Mouse (Mus musculus) left cerebral cortex, postnatal 14 days (tissue): ENCODE measurements at regions not wholly inside any gene's neighbourhood (a gene's known extent, or its start where the extent isn't known, plus 50 kb on each side); places are given as distances from the start of the nearest gene placed in this dataset.

Experiments used
- DNase-seq, 2 experiments: peaks; one replicate each; pipeline ENCODE4 v3.0.0; 2021 to 2022; ENCODE audit warnings: low spot score in 2 of 2, mixed read lengths in 1 of 2
- intact Hi-C: fragments of 180-260 bp; cut with DNase I; formaldehyde crosslinking; loops from one replicate; pipeline ENCODE4 v1.15.1; 2025

DNA sequence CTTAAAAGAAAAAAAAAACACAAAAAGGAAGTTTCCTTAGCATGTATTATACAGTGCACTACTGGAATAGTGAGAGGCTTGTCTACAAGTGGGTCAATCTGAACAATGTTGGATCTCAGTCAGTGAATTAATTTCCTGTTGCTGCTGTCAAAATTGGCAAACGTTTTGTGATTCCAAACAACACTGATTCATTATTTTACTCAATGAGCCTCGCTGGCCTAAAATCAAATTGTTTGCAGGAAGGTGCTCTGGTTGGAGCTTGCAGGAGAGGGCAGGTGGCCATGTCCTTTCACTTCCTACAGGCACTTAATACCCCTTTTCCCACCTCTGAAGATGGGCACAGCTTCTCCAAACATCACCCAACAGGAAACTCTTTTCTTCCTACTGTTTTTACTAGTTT is 226.3 kb upstream of the Bche start:
- DNase-seq: peak in 1 of 2 experiments; percentile 3
- intact Hi-C loops: no loop called here

DNA sequence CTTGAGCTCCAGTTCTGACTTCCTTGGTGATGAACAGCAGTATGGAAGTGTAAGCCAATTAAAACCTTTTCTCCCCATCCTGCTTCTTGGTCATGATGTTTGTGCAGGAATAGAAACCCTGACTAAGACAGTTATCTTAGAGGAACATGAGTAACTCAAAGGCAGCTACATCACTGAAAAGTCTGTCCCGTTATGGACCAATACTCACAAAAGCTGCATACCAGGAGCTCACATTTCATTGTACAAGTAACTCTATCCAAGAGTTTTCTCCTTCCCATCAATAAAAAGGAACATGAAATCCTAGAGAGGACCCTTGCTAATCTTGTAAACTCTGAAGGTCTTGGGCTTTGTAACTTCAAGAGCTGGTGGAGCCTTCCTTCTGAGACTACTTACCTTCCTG is 224.0 kb upstream of the Bche start:
- intact Hi-C loops: no loop called here
- DNase-seq: no peak
